Mouse (Mus musculus): ENCODE results near the gene Tpx2.

The Tpx2 gene

DNA sequence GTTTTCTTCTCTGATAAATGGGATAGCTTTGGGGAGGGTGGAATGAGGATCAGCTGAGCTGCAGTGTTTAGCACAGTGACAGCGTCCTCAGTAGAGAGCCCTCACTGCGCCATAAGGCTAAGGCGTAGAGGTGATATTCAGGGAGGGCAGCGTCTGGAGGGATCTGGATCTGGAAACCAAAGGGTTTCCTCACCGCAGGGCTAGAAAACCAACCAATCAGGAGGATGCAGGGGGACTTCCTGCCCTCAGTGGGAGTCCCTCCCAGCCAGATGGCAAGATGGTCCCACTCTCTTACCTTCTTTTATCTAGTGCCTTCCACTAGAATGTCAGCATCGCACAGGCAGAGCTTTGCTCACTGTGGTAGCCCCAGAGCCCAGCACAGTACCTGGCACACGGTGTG, 94.0 kb downstream of the Tpx2 start:
- DNase-seq (ENCODE audit: inconsistent age in 2 of 2, low spot score in 1 of 2), result no peak

DNA sequence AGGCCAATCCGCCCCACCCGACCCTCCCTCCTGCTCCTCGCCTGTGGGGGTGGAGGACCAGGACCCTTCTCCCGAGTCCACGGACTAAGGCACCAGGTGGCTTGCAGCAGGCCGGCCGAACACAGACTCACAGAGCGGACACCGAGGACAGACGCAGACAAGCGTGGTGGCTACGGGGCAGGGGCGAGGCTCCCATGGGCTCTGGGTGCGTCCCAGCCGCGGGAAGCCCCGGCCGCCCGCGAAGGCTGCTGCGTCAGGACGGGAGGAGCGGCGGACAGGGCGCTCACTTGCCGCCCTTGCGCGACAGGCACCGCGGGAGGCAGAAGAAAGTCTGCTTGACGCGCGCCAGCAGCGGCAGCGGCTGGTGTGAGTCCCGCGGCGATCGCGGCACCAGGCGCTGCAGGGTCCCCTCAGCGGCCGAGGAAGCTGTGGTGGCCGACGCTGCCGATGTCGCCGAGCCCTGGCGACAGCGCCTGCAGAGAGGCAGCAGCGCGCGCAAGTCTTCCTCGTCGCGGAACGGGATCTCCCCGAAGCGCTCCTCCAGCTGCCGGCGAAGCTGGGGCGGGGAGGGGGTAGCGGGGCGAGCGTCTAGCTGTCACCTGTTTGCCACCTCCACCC, 95.2 kb downstream of the Tpx2 start:
- DNase-seq (ENCODE audit: inconsistent age in 2 of 2, low spot score in 1 of 2), result peak in 1 of 2 experiments; percentile 62

DNA sequence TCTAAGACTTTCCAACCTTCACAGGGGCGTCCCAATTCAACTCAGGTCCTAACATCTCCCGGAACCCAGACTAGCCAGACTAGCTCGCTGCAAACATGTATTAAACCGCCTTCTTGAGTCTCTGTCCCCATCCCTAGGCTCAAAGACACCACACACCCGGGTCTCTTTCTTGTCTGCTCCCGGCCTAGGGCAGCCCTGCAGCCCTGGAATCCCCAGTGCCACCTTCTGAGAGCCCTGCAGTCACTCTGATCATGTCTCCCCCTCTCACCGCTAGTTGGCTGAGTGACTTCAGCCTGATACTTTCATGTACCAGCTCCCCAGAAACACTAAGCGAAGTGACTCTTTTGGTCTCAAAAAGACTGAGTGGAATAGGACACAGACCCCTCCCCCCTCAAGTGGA, 95.8 kb downstream of the Tpx2 start:
- DNase-seq (ENCODE audit: inconsistent age in 2 of 2, low spot score in 1 of 2), result no peak

DNA sequence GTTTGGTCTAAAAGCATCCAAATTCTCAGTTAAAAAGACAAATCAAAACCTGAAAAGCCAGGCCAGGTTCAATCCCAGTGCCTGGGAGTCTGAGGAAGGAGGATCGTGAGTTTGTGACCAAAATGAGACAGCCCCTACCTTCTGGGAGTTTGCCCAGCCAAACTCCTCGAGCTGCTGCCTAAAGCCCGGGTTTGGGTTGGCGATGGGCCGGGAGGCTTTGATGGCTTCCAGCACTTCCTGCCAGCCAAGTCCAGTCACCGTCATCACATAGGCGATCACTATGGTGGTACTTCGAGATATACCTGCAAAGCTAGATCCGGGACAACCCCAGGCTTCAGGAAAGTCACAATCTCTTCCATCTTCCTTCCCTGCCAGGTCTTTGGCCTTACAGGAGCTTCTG, 96.2 kb downstream of the Tpx2 start:
- no peak for DNase-seq (ENCODE audit: inconsistent age in 2 of 2, low spot score in 1 of 2)
